ENCODE assay signal across 21 mouse cellular contexts in genomic region chr6:117351846-117352245, GRCm38 (mm10).
"Had no signal": no experiment of that assay in that cellular context is flagged by ENCODE, and none has a peak within 500 bp of the region (broad histone marks: within the 10 kb centered on the region; RNA-seq: fewer than 3 reads in every experiment).

No protein-coding gene starts in this region.

- H3K9me3 ChIP-seq: limb, embryonic 15.5 days; midbrain, embryonic 12.5 days; midbrain, embryonic 15.5 days; neural tube, embryonic 12.5 days; neural tube, embryonic 15.5 days; stomach, embryonic 15.5 days had no signal

- H3K4me2 ChIP-seq: limb, embryonic 15.5 days; liver, embryonic 11.5 days; lung, embryonic 14.5 days; midbrain, embryonic 12.5 days; midbrain, embryonic 15.5 days; neural tube, embryonic 12.5 days; neural tube, embryonic 15.5 days; stomach, embryonic 15.5 days had no signal

- H3K4me3 ChIP-seq: layer of hippocampus, adult 2 months; limb, embryonic 15.5 days; midbrain, embryonic 12.5 days; midbrain, embryonic 15.5 days; neural tube, embryonic 12.5 days; neural tube, embryonic 15.5 days; stomach, embryonic 15.5 days had no signal

- DNase-seq: kidney, postnatal 25 days; layer of hippocampus, adult 9-11 months; liver, postnatal 0 days; lung, embryonic 14.5 days; right cerebral cortex, adult 18-20 months; right cerebral cortex, postnatal 14 days; right cerebral cortex, postnatal 4 days; thymus, adult 18-20 months; thymus, postnatal 36 days had no signal

- H3K9ac ChIP-seq: limb, embryonic 15.5 days; liver, embryonic 14.5 days; liver, postnatal 0 days; lung, embryonic 14.5 days; midbrain, embryonic 12.5 days; midbrain, embryonic 15.5 days; neural tube, embryonic 12.5 days; neural tube, embryonic 15.5 days; stomach, embryonic 15.5 days had no signal

- H3K36me3 ChIP-seq: limb, embryonic 15.5 days; midbrain, embryonic 12.5 days; midbrain, embryonic 15.5 days; neural tube, embryonic 12.5 days; neural tube, embryonic 15.5 days; stomach, embryonic 15.5 days had no signal

- H3K27ac ChIP-seq: kidney, postnatal 0 days; layer of hippocampus, adult 2 months; limb, embryonic 15.5 days; liver, embryonic 14.5 days; macrophage; midbrain, embryonic 12.5 days; midbrain, embryonic 15.5 days; neural tube, embryonic 12.5 days; neural tube, embryonic 15.5 days; stomach, embryonic 15.5 days had no signal

- ATAC-seq: liver, postnatal 0 days; lung, postnatal 0 days; midbrain, embryonic 15.5 days had no signal

- H3K27me3 ChIP-seq: limb, embryonic 15.5 days; midbrain, embryonic 12.5 days; midbrain, embryonic 15.5 days; neural tube, embryonic 12.5 days; neural tube, embryonic 15.5 days; stomach, embryonic 15.5 days had no signal

- H3K4me1 ChIP-seq: limb, embryonic 15.5 days; midbrain, embryonic 12.5 days; midbrain, embryonic 15.5 days; neural tube, embryonic 12.5 days; neural tube, embryonic 15.5 days; stomach, embryonic 15.5 days had no signal
